Mouse (Mus musculus) erythroblast, adult 5-6 weeks (primary cell): ENCODE measurements around the gene Mboat7. TPM values are rescaled to one million over a fixed set of nuclear protein-coding genes. Genes with fewer than 3 reads are reported as not detected.
"Not testable (repeated sequence)": the region's sequence is repeated elsewhere in the genome, so short reads cannot be mapped to it uniquely, and the experiment has no call there.

Source experiments
- ATAC-seq: replicated peaks from 2 replicates; pipeline ENCODE4 v1.8.0; 2016; ENCODE audit warnings: moderate number of reproducible peaks, mild to moderate bottlenecking, moderate TSS enrichment, inconsistent platforms; ENCODE audit not compliant: poor library complexity, low FRiP score, severe bottlenecking
- total RNA-seq, 2 experiments: library from RNA; stranded (forward) in 1 of 2; stranded (reverse) in 1 of 2; fragments of 150-400 nt in 1 of 2; fragments of 200-764, 138-1000 nt in 1 of 2; gene quantifications; 2 replicates each; pipeline versions ENCODE4 v1.2.3 to v1.2.4; 2015 to 2017; ENCODE audit warnings: low replicate concordance in 2 of 2

Mboat7 gene
- total RNA-seq (2015; ENCODE audit: low replicate concordance) (22.8 and 27.7 TPM in 2 replicates), total RNA-seq (2017; ENCODE audit: low replicate concordance) (6.1 and 8.4 TPM in 2 replicates)

GRCm38 (mm10) chr7:3692987-3693808 lies at the start of gene Mboat7:
Gene Mboat7, minus strand, starts transcription at chr7:3693523.
- peak; percentile 90 for ATAC-seq

GRCm38 (mm10) chr7:3732675-3733074 lies 39.4 kb upstream of the Mboat7 start:
- ATAC-seq: not testable (repeated sequence)

GRCm38 (mm10) chr7:3725459-3725858 lies 32.1 kb upstream of the Mboat7 start:
- ATAC-seq: not testable (repeated sequence)

GRCm38 (mm10) chr7:3720268-3720667 lies 26.9 kb upstream of the Mboat7 start, which contains the start of gene Pirb:
Gene Pirb, minus strand, starts transcription at chr7:3720391.
- not testable (repeated sequence) for ATAC-seq

- ATAC-seq: 0 out of 2 replicates have a peak, but pooled peaks have one; percentile 43
Measured at GRCm38 (mm10) chr7:3715249-3715648, 21.9 kb upstream of the Mboat7 start.

- ATAC-seq: no peak
Measured at GRCm38 (mm10) chr7:3712264-3712942, 19.1 kb upstream of the Mboat7 start.

- ATAC-seq: no peak
Measured at GRCm38 (mm10) chr7:3709000-3709399, 15.7 kb upstream of the Mboat7 start.

- not testable (repeated sequence) for ATAC-seq
Measured at GRCm38 (mm10) chr7:3708447-3708980, 15.2 kb upstream of the Mboat7 start.

GRCm38 (mm10) chr7:3707568-3708413 lies 14.5 kb upstream of the Mboat7 start:
- ATAC-seq: no peak

GRCm38 (mm10) chr7:3707027-3707426 lies 13.7 kb upstream of the Mboat7 start:
- ATAC-seq: no peak

- no peak for ATAC-seq
Measured at GRCm38 (mm10) chr7:3706343-3706934, 13.1 kb upstream of the Mboat7 start.

GRCm38 (mm10) chr7:3705911-3706310 lies 12.6 kb upstream of the Mboat7 start:
- no peak for ATAC-seq

GRCm38 (mm10) chr7:3705461-3705860 lies 12.1 kb upstream of the Mboat7 start:
- not testable (repeated sequence) for ATAC-seq

GRCm38 (mm10) chr7:3704475-3704874 lies 11.2 kb upstream of the Mboat7 start:
- ATAC-seq: peak; percentile 67

- peak; percentile 96 for ATAC-seq
Measured at GRCm38 (mm10) chr7:3703879-3704441, 10.6 kb upstream of the Mboat7 start, which contains the start of gene Rps9. Gene Rps9, plus strand, starts transcription at chr7:3703993.

- peak; percentile 17 for ATAC-seq
Measured at GRCm38 (mm10) chr7:3703148-3703878, 10.0 kb upstream of the Mboat7 start.

GRCm38 (mm10) chr7:3698471-3698870 lies 5.1 kb upstream of the Mboat7 start:
- no peak for ATAC-seq

- not testable (repeated sequence) for ATAC-seq
Measured at GRCm38 (mm10) chr7:3694949-3695305, 1.6 kb upstream of the Mboat7 start.
